Mouse (Mus musculus) Muller cell, postnatal 12 days (primary cell): Measurements from ENCODE around the gene Ncoa6.

ENCODE experiments used
- DNase-seq: peaks from one replicate; pipeline ENCODE4 v3.0.0-alpha.2; 2015; ENCODE audit errors: inconsistent ontology term

The Ncoa6 gene

GRCm38 (mm10) chr2:155442916-155443315 lies 30.8 kb downstream of the Ncoa6 start:
- DNase-seq, result no peak

GRCm38 (mm10) chr2:155436445-155436844 lies 37.2 kb downstream of the Ncoa6 start:
- DNase-seq, result no peak

GRCm38 (mm10) chr2:155420911-155421310 lies 52.8 kb downstream of the Ncoa6 start:
- DNase-seq, result no peak

GRCm38 (mm10) chr2:155404635-155405034 lies 69.1 kb downstream of the Ncoa6 start:
- no peak for DNase-seq

GRCm38 (mm10) chr2:155401926-155402325 lies 71.8 kb downstream of the Ncoa6 start:
- no peak for DNase-seq

GRCm38 (mm10) chr2:155400276-155400675 lies 73.4 kb downstream of the Ncoa6 start:
- DNase-seq, result no peak

GRCm38 (mm10) chr2:155394586-155394985 lies 79.1 kb downstream of the Ncoa6 start:
- no peak for DNase-seq

- DNase-seq, result no peak
Measured at GRCm38 (mm10) chr2:155388573-155388972, 85.1 kb downstream of the Ncoa6 start.

- DNase-seq, result no peak
Measured at GRCm38 (mm10) chr2:155387052-155387451, 86.6 kb downstream of the Ncoa6 start.

- no peak for DNase-seq
Measured at GRCm38 (mm10) chr2:155386534-155386899, 87.2 kb downstream of the Ncoa6 start.

GRCm38 (mm10) chr2:155385731-155386533 lies 87.8 kb downstream of the Ncoa6 start:
- no peak for DNase-seq

GRCm38 (mm10) chr2:155385090-155385489 lies 88.6 kb downstream of the Ncoa6 start:
- peak; percentile 69 for DNase-seq

GRCm38 (mm10) chr2:155382791-155383438 lies 90.8 kb downstream of the Ncoa6 start:
- DNase-seq, result peak; percentile 41

- no peak for DNase-seq
Measured at GRCm38 (mm10) chr2:155382332-155382700, 91.4 kb downstream of the Ncoa6 start.

GRCm38 (mm10) chr2:155381643-155382331 lies 91.9 kb downstream of the Ncoa6 start:
- DNase-seq, result peak; percentile 97

- DNase-seq, result peak; percentile 35
Measured at GRCm38 (mm10) chr2:155381060-155381437, 92.6 kb downstream of the Ncoa6 start.

- no peak for DNase-seq
Measured at GRCm38 (mm10) chr2:155380261-155381059, 93.2 kb downstream of the Ncoa6 start, which contains the start of gene Trp53inp2. Gene Trp53inp2, plus strand, starts transcription at chr2:155381059.

GRCm38 (mm10) chr2:155376191-155376590 lies 97.5 kb downstream of the Ncoa6 start:
- DNase-seq, result no peak

GRCm38 (mm10) chr2:155374521-155374920 lies 99.2 kb downstream of the Ncoa6 start:
- no peak for DNase-seq

GRCm38 (mm10) chr2:155373886-155374285 lies 99.8 kb downstream of the Ncoa6 start:
- no peak for DNase-seq

GRCm38 (mm10) chr2:155373302-155373701 lies 100.4 kb downstream of the Ncoa6 start:
- no peak for DNase-seq

GRCm38 (mm10) chr2:155372451-155372850 lies 101.2 kb downstream of the Ncoa6 start:
- DNase-seq, result no peak
